Mouse (Mus musculus) left cerebral cortex, adult 11 months (tissue): Measurements from ENCODE around the gene Lrrc32.
A peak's percentile ranks its signal among the peaks of the same experiment; 100 is the strongest.

Experiments
- DNase-seq: peaks from one replicate; pipeline ENCODE4 v3.0.0; 2022; ENCODE audit warnings: low spot score

Lrrc32 gene

DNA sequence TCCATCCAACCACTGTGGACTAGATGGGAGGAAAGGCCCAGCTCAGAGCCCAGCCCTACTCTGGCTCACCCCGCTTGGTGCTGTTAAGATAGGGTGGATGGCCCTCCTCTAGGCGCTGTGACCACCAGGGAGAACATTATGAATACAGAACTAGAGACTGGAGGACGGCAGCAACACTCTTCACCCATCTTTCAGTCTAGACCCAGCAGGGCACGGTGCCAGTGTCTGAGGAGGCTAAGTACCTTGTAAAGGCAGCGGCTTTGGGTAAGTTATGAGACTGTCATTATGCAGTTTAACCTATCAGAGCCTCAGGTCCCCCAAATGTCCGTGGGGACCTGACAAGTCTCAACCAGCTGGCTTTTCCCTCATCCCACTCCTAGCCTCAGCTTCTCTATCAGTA lies at the start of gene Lrrc32:
Gene Lrrc32, plus strand, starts transcription at position 153 of the 400 bp plus-strand sequence.
- DNase-seq, result no peak

DNA sequence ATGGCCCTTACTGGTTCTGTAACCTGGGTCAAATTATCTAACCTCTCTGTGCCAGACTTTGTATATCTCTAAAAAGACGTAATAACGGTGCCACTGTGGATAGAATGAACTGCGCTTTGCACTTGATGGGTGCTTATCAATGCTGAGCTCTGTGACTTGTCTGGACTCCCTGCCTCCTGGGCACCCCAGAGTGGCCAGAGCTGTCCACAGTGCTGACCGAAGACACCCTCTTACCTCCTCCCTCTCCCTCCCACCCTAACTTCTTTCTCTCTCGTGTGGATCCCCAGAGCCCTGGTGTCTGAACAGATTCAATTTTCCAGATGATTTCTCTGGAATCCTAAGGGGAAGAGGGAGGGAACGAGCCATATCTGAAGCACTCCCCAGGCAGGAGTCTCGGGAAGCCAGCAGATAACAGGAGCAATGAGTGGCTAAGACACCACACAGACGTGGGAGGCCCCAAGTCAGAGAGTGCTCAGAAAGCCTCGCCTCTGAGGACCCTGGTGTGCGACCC lies 49.1 kb upstream of the Lrrc32 start, which contains the start of gene Gucy2d:
Gene Gucy2d, plus strand, starts transcription at position 461 of the 511 bp plus-strand sequence.
- no peak for DNase-seq

DNA sequence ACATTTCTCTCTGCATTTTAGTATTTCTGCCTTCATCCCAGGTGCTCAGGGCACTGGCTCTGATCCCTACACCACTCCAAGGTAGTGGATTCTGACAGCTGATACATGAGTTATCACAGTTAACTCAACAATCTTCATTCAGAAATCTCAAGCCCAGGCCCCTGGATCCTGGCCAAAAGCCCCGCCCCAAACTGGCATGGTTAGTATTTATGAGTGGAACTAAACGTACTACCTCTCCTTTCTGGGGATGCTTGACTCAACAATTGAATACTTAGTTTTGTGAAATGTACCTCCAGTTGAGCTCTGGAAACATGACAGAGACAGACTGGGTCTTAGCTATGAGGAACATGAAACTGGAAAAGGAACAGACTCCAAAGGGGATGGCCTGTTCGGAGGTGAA lies 42.2 kb upstream of the Lrrc32 start:
- no peak for DNase-seq

DNA sequence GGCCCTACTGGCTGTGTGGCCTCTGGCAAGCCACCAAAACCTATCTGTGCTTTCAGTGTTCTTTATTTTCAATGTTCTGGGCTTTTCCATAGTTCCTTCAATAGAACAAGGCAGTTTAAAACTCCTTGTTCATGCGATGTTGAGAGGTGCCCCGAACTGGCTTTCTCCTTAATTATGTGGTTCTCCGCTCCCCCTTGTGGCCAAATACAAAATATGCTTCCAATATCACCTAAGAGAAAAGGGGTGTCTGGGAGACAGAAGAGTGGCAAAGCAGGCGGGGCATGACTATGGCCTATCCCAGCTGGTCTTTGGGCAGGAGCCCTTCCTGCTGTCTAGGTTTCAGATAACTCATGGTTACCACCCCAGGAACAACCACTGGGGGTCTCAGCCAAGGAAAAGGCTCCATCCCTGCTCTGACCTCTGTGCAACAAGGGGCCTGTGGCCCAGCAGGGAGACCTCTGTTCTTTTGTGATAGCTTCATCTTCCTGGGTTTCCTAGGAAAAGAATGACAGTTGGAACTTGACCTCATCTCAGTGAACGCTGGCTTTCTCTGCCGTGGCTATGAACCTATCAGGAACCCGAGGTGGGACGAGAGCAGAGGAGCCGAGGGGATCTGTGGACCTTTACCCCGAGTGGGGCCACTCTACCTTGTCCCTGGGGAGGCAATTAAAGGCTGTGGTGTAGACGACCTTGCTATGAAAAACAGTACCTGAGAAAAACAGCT lies 41.3 kb upstream of the Lrrc32 start:
- DNase-seq, result peak; percentile 9

DNA sequence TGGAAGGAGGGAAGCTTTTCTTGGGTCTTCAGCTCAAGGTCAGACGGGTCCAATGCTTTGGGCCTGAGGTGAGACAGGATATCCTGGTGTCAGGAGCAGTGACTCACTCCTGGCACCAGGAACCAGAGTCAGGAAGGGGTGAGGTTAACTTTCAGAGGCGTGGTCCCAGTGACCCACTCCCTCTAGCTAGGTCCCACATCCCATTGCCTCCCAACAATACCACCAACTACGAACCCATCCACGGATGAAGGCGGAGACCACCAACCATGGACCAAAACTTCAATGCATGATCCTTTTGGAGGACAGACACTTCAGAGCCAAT lies 40.8 kb upstream of the Lrrc32 start:
- DNase-seq, result no peak

DNA sequence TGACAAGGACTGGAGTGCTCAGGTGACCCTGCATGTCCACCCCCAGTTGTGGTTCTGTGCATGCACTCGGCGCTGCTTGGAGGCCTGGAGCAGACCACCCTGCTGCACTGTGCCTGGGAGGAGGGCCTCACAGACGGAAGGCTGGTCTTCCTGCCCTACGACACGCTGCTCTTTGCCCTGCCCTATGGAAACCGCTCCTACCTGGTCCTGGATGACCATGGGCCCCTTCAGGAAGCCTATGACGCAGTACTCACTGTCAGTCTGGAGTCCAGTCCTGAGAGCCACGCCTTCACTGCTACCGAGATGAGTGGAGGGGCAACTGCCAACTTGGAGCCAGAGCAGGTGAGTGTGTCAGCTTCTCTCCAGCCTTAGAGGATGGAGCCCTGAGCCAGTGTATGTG lies 39.4 kb upstream of the Lrrc32 start:
- DNase-seq, result no peak

DNA sequence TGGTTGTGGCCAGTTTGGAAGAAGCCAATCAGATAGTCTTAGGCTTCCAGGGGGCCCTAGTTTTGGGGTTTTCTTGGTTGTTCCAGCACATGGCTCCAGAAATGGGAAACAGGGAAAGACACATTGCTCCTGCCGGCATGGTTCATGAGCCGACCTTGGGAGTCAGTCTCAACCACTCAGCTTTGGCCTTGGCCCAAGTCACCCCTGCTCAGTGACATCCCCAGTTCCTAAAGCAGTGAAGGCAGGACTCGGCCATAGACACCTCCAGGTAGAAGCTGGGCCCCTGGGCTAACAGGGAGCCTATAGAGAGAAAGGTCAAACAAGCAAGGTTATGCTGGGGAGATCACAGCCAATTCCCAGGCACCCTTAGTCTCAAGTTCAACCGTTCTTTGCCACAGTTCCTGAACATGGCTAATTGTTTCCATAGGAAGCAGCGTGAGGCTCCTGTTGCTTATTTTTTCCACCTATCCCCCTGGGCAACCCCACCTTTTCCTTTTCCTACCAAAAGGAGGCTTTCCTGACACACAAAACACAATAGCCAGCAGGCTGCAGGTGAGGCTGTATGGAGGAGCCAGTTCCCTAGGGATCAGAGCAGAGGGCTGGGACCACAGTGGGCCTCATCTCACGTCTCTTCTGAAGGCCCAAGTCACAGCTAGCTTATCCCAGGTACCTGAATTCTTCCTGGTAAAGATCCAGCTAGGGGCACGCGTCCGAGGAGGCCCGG lies 34.5 kb upstream of the Lrrc32 start:
- no peak for DNase-seq

DNA sequence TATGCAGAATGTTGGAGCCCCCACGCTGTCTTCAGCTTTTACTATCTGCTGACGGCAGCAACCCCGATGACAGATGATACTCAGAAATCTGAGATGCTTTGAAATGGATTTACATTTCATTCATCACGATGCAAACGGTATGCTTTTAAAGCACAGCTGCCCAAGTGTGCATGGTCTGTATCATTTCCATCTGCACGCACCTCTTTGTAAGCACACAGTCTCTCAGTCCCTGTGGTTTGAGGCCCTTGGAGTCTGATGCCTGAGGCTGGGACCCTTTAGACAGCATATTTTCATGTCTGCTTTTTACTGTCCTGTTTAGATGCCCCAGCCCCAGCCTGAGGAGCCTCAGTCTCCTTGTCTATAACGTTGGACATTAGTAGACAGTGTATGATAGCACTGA lies 28.8 kb upstream of the Lrrc32 start:
- no peak for DNase-seq

DNA sequence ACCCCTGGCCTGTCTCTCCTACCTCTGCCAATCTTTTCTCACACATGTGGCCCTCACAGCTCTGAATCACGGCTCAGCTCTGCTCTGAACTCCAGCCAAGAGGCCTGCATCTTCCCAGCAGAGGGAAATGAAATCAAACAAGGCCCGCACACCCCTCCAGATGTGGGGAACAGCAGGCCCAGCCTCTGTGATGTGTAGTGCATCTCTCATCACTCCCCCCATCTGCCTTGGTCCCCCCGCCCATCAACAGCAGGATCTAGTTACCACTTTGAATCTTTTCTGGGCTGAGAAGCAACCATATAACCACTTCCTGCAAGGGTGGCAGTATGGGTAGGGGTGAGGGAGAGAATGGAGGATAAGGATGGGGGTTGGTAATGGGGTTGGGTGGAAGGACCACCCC lies 20.0 kb upstream of the Lrrc32 start:
- DNase-seq, result no peak

DNA sequence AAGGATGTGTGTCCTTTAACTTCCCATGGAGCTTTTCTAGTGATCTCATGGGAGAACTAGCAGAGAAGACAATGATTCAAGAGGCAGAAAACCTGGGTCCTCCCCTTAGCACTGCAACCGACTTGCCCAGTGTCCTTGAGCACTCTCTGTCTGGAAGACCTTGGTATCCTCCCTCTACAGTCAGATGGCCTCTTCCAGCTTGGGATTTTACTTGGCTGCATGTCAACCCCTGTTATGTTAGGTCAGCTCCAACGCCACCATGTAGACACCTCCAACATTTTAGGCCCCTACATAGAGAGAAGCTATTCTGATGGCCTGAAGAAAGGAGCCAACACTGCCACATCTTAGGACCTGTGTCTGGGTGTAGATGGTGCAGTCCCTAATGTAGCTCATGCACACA lies 16.6 kb upstream of the Lrrc32 start:
- DNase-seq, result no peak

DNA sequence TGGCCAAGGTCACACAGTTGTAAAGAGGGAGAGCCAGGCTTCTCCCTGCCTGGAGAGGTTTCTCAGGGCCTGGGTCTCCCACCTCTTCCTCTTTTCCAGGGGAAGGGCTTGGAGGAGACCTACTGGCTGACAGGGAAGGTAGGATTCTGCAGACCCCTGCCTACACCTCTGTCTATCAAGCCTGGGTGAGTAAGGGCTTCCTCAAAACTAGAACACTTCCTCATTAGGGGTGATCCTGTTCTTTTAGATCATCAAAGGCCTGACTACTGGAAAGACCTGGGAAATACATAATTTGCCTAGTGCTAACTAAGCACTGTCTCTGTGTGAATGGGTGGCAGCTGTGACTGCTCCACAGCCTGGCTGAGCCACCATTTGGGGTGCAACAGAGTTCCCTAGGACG lies 14.5 kb upstream of the Lrrc32 start:
- no peak for DNase-seq

DNA sequence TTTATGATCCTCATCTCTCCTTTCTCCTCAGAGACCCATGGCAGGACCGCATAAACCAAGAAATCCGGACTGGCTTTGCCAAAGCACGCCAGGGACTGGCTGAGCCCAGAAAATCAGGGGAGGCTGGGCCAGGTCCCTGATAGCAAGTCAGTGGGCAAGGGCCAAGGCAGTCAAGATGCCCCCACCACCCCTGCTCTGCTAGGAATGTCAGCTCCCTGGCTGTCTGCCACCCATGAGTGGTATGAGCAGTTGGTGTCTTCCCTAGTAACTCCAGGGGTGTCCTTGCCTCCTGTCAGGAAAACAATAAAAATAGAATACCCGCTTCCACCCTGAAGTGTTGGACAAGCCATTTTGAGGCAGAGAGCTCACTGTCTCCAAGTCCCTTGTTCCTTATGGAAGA lies 11.9 kb upstream of the Lrrc32 start:
- DNase-seq, result no peak

DNA sequence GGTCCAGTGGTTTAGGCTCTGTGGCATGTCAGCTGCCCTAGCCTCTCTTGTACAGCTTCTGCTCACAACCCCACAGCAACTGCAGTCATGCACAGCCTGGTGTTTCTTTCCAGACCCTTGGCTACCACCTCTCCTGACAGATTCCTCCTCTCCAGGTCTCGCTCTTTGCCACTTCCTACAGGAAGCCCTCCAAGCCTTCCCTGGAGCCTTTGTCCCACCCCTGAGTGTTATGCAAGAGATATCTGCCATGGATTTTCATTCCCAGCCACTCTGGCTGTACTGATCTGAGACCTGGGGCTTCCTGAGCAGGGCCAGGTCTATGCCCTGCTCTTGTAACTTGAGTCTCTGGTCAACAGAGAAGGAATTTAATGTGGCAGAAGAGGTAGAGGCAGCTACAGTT lies 8.6 kb upstream of the Lrrc32 start:
- DNase-seq, result no peak

DNA sequence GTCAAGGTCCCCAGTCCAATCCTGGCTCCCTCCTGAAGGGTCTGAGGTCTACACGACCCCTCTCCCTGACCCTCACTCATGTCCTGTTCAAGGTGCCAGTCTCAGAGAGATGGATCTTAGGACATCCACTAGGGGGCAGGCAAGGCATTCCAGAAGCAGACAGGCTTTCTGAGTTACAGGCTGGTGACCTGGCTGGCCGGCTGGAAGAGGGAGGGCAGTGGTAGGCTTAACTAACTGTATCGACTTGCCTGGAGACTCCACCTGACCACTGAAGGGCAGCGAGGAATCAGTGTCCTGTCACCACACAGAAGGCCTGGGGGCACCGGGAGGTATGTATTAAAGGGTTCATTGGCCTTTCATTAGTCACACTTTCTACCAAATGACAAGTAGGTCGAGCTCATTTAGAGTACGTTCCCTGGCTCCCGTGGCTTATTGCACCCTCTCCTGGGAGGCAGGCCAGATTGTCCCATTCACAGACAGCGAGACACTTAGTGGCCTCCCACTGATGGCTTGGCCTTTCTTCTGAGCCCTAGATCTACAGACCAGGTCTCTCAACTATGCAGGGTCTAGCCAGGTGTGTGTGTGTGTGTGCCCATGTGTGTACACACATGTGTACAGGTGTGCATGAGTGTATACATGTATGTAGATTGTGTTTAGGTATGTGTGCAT lies 7.9 kb upstream of the Lrrc32 start:
- DNase-seq, result peak; percentile 58

DNA sequence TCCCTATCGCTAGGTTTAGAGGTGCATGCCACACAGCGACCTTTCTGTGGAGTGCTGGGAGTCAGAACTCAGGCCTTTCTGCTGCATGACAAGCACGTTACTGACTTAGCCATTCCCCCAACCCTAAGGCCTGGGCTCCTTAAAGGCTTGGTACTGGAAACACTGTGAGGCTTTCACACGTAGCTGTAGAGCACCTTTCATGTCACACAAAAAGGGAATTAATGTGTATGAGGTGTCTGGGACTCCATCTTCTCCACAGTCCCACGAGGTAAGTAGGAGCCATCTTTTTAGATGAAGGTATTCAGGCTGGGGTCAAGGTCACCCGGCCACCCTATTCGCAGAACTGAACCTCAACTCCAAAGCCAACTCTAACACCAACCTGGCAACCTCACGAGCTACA lies 7.2 kb upstream of the Lrrc32 start:
- no peak for DNase-seq

DNA sequence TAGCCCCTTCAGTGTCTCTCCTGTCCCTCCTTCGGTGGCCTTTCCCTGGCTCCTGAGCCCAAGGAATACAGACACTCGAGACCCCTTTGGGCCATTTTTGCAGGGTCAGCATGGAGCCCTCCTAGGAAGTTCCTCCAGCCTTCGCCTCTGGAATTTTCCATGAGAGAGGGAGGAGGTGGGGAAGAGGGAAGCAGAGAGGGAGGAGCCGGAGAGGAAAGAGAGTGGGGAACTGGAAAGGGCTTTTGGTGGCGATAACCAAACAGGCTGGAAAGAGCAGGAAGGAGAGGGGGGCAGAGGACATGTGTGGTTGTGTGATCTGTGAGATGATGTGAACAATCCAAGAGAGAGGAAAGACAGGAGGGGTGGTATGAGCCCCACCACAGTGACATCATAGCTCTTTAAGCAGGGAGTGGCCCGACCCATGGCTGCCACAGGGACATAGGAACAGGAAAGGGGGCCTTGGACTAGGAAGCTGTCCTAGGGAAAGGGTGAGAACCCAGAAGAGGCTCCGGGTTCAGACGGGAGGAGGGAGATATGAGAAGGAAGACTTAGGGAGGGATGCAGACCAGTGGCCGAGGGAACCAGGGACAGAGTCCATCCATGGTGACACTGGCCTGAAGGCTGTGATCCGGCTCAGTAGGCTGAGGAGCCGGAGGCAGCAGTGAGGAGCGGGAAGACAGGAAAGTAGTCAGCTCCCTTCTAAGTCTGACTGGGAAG lies 6.4 kb upstream of the Lrrc32 start:
- DNase-seq, result no peak

DNA sequence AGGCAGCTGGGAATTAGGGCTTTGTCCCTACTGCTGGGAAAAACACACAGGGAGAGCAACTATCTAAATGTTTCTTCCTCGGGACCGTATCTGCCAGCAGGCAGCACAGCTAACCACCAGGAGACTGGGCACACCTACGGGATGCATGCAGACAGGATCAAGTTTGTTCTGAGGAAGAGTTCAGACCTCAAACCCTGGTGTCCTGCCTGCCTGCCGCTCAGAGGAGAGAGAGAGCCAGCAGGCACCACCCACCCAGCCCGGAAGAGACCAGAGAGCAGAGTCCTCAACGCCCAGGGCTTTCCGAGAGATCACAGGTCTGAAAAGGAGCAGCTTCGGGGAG lies 5.8 kb upstream of the Lrrc32 start:
- no peak for DNase-seq

DNA sequence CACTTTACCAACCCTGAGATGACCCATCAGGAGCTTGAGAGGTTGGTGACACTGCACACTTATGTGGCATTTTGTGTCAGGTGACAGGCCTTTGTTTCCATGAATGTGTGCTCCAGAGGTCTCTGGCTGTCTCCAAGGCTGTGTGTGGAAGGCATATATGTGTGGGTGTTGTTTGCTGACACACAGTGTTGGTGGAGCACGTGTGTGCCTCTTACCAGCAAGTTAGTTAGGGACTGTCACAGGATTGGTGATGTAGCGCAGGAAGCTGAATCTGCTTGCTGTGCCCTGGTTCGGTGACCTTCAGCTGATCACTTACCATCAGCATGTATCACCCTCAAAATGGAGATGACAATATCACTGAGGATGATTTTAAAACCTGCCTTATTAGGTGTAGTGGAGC lies 4.2 kb upstream of the Lrrc32 start:
- no peak for DNase-seq

DNA sequence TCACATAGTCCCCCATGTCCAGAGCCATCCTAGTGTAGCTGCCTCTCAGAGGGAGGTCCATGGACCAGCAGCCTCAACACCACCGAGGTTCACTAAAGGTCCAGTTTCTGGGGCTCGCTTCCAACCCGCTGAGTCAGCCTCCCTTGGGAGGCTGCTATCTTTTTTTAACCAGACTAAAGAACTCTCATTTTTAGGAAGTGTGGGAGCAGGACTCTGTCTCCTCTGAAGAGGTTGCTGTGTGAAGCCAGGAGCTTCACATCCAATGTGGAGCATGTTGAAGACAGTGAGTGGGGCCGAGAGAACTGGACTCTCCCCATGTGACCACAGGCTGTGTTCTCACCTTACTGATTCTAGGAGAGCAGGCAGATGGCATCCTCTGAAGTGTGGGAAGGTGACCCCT lies 3.6 kb upstream of the Lrrc32 start:
- no peak for DNase-seq

DNA sequence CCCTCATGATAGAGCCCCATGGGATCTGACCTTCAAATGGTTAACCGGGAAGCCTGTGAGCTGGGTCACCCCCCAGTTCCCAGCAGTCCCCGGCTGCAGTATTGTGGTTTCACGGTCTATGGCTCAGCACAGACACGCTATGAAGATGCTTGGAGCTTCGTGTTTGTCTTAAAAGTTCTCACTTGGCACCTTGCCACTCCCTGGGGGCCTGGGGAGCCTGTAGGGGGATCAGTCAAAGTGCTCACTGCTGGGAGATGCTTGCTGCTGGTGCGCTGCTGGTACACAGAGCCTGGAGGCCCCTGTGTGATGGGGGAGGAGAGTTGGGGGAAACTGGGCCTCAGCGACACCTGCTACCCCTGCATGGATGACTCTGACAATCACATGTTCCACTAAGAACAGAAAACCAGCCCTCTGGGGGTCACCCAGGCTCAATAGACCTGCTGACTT lies 2.6 kb upstream of the Lrrc32 start:
- no peak for DNase-seq

DNA sequence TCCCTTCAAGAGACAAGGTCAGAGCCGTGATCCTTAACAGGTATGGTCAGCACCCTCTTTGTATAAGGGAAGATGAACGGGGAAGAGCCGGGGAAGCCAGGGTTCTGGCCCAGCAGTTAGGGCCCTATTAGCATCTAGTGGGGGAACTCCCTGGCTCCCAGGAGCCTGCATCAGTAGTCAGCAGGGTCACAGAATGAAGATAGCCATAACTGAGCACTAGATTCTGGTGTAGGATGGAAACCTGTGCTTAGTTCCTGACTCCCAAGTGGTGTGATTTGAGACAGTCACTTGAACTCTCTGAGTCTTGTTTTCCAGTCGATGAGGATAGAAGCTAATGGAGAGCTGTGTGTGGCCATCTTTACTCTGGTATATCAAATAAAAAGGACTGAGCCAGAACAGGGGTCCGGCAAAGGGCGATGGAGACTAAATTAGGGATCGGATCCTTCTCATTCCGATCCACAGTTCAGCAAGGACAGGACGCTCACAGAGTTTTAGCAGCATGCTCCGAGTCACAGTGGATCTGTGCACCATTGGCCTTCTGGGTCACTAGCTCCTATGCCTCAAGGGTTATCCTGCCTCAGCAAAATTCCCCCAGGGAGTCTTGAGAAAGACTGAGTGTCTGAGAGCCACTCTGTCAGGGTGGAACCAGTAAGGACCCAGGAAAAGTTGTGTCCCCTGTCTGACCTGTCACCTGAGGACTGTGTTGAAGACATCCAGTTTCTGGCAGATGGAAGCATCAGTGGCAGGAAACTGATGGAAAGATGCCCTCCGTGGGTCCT lies 1.7 kb upstream of the Lrrc32 start:
- DNase-seq, result no peak
